Mouse (Mus musculus): ENCODE data around the gene Serpina12. TPM values are rescaled to one million over a fixed set of nuclear protein-coding genes. Genes with fewer than 3 reads are reported as not detected.

The Serpina12 gene
- polyA plus RNA-seq (2012; rRNA removed): 0.07 TPM in 1 of 2 replicates, not detected in the other

DNA sequence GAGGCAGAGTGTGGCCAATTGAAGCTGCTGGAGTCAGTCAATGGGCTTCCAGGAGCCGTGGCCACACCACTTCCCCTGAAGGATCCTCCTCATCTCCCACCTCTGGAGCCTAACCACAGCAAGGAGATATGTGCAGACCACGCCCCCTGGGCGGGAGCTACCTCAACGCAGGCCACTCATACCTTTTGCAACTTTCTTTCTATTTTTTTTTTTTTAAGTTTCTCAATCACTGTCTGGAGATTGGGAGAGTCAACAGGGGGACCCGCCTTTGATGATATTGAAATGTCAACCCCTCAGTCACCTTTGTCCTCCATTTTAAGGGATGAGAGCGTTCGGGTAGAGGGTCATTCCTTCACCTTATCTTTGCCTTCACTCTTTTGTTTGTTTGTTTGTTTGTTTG, at the start of gene Serpina12:
Gene Serpina12 (minus strand): TSS at position 101 of the 400 bp plus-strand sequence.
- no peak for DNase-seq (ENCODE audit: low read depth)

- peak; percentile 90 for DNase-seq (ENCODE audit: low read depth)
Observed at GRCm38 (mm10) chr12:104091303-104091702, 47.1 kb upstream of the Serpina12 start.

DNA sequence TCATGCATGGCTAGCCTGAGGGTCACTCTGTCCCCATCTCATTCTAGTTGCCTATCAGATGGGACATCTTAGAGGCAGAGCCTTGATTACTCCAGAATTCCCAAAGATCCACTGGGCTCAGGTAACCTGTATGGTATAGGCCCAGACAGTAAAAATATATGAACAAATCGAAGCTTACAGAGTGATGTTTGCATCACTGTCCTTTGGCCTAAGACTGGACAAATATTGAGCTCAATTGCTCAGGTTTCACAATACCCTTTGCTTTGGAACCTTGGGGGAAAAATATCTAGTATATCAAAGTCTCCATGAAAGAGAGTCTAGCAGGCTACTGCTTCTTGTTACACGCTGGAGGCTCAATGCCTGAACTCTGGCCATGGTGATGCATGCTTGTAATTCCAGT, 45.9 kb upstream of the Serpina12 start:
- no peak for DNase-seq (ENCODE audit: low read depth)

DNA sequence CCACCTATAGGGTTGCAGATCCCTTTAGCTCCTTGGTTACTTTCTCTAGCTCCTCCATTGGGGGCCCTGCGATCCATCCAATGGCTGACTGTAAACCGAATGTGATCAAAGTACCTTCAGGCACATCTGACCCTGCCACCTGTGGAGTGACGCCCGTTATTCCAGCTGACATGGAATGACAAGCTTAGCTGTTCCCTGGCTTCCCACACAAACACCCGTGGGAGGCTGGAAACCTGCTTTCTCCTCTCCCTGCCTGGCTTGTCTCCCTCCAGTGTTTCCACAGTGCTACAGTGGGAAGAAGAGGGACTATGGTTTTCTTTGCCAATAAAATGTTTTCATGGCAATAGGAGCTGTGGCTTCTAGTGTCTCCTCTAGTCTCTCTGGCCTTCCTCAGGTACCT, 28.0 kb upstream of the Serpina12 start:
- no peak for DNase-seq (ENCODE audit: low read depth)

DNA sequence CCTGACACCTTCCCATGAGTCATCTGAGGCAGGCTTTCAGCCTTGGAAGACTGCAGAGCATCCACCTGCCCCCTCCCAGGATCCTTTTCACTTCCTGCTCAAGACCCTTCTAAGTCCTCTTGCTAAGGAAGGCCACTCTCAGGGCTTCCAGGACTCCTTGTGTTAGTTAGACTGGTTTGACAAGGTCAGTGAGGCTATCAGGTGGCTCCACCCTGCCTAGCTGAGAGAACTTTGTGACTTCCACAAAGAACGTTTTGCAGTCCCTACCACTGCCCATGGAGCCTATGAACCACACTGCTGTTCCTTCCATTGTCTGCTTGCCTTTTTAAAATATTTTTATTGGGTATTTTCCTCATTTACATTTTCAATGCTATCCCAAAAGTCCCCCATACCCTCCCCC, 27.5 kb upstream of the Serpina12 start:
- no peak for DNase-seq (ENCODE audit: low read depth)

DNA sequence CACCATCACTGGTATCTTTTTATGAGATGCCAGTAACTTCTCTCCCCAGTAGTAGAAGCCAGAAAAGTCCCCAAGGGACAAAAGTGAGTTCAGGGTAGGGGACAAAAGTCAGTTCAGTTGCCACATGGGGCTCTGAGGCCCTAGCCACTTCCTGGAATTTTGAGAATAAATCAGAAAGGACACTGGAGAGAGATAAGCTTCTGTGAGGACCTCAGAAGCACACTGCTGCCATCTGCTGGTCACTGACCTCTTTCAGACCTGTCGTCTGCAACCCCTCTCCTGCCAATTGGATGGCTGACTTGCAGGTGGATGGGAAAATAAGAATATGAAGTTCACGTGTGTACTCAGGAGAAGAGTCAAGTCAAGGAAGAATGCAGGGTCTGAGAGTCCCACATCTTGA, 25.4 kb upstream of the Serpina12 start:
- no peak for DNase-seq (ENCODE audit: low read depth)

- DNase-seq (ENCODE audit: low read depth): no peak
Observed at GRCm38 (mm10) chr12:104067549-104067948, 23.3 kb upstream of the Serpina12 start.

GRCm38 (mm10) chr12:104066241-104066640, 22.0 kb upstream of the Serpina12 start:
- no peak for DNase-seq (ENCODE audit: low read depth)

DNA sequence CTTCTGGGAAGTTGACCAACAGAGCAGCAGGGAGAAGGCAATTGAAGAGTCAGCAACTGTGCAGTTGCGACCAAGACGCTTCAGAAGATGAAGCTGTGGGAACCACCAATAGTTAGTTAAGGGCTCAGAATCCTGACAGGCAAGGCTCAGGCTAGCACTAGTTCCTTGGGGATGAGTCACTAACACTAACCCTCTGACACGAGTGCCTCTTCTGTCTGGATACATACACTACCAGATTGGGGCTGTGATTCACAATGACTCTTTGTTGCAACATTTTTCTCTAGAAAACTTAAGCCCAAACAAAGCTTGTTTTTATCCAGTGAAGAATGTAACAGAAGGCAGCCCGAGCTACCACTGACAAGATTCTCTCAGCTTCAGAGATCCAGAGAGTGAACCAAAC, 20.8 kb upstream of the Serpina12 start:
- DNase-seq (ENCODE audit: low read depth): no peak

DNA sequence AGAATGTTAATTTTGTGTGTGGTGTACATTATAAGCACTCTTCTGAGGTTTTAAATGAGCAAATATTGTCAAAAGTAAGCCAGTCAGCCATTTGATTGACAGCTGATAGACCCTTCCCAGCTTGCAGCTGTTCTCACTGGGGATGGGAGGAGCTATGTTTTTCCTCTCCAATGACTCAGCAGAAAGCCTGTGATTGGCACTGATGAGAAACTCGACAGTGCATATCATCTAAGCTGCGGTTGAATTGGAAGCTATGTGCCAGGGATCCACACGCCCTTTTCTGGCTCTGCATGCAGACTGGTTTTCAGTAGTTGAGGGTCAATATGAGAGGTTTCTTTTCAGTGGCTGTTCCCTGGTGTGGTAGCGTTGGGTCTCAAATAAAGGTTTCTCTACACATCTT, 20.3 kb upstream of the Serpina12 start:
- DNase-seq (ENCODE audit: low read depth): no peak

DNA sequence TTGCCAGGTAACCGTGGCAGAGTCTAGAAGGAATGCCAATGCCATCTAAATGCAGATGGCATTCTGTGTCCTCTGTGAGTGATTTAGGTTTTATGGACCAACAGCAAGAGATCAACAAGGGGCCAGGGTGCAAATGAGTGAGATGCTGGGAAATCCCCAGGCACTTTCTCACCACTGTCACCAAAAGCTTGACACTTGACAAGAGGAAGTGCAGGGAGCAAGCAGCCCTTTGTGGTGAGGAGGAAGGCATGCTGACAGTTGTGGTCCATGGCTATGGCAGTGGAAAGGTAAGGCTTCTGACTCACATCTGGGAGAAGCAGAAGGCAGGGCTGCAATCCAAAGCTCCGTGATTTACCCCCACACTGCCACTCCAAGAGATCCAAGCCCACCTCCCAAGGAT, 17.6 kb upstream of the Serpina12 start:
- no peak for DNase-seq (ENCODE audit: low read depth)

- DNase-seq (ENCODE audit: low read depth): no peak
Observed at GRCm38 (mm10) chr12:104060126-104060525, 15.9 kb upstream of the Serpina12 start.

DNA sequence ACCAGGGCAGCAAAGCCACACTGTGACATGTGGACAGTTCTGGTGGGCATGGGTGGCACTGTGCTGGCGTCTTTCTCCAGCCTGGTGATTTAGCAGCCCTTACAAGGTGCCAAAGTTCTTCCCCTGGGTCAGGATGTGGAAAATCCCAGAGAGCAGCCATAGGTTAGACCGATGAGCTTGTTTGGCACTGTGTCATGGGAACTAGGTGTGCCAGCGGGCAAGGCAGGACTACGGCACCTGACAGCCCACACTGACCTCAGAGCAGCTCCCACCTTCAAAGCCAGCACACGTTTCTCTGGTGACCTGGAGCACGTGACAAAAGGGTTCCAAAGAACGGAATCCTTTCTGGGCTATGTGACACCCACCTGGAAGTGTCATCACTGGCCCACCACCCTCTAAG, 13.3 kb upstream of the Serpina12 start:
- no peak for DNase-seq (ENCODE audit: low read depth)

DNA sequence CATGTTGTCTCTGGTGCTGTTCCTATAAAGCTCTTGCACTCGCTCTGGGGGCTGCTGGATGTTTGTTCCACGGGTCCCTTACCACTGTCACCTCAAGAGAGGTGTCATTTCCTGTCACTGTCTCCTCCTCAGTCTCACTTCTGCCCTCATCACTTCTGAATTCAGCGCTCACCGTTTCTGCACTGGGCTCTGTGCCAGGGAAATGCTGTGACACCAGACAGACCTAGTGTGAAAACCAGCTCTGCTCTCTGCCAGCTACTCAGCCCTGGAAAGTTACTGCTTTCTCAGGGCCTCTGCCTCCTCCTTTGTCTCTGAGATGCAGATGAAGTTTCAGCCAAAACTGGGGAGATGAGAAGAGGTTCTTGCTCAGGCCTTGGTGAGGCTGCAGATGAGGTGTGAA, 12.8 kb upstream of the Serpina12 start:
- no peak for DNase-seq (ENCODE audit: low read depth)

DNA sequence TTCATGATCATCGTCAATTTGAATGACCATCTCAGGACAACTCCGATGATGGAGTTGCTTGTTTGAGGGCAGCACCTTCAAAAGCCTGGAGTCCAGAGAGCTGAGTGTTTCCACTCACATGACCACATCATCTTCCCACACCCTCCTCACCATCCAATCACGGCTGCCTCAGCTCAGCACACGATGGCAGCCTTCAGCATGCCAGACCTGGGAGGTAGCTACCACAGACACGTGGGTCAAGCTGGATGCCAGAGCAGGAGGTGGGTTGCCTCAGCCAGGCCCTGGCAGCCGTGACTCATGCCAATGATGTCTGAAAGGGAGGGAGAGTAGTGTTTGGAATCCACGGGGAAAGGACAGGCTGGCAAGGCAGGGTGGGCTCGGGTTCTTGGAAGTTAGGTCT, 11.5 kb upstream of the Serpina12 start:
- no peak for DNase-seq (ENCODE audit: low read depth)

GRCm38 (mm10) chr12:104053995-104054394, 9.8 kb upstream of the Serpina12 start:
- no peak for DNase-seq (ENCODE audit: low read depth)

DNA sequence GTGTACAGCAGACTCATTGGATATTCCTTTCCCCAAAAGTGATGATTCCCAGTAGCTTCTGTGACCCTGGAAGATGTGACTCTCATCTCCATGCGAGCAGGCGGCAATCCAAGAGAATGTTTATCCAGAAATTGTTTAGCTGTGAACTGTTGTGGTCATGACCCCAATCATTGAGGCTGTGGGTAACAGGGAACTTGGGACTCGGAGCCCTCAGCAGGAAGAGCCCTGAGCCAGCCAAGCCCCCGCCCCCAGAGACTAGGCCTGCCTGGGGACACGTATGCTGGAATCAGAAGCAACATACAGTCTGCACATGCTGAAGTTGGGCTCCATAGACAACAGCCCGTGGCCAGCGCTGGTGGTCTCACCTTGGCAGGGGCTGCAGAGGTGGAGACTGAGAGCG, 1.5 kb upstream of the Serpina12 start:
- DNase-seq (ENCODE audit: low read depth): no peak

DNA sequence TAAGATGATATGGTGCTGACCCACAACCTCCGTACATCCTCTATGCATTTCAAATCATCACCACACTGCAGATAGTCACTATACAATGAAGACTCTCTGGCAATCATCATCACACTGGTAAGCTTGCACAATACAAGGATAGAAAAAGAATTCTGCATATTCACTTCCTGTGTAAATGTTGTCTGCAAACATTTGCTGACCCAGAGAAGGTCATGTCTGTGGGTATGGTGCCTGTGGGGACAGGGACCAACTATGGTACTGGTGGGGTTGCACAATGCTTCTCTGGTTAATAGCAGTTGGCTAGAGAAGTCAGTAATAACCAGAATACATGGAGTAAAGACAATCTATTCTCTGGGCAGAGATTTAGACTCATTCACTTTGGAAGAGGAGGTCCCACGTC, 1.5 kb downstream of the Serpina12 start:
- DNase-seq (ENCODE audit: low read depth): no peak

DNA sequence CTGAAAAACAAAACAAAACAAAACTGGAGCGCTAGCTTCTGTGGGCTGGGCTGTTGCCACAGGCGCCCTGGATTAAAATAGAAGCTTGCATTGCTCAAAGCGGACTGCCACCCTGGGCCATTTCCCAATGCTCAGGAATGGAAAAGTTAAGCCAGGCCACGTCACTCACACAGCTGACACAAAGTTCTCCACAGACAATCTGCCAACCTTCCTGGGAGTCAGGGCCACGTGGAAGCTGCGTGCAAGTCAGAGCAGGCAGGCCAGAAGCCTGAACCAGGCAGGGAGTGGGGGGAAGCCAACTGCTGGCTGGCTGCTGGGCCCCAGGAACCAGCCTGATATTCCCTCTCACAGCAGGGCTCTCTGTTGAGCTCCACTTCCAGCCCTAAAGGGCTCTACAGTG, 2.8 kb downstream of the Serpina12 start:
- DNase-seq (ENCODE audit: low read depth): peak; percentile 86

- DNase-seq (ENCODE audit: low read depth): no peak
Observed at GRCm38 (mm10) chr12:104038181-104038580, 6.1 kb downstream of the Serpina12 start.

DNA sequence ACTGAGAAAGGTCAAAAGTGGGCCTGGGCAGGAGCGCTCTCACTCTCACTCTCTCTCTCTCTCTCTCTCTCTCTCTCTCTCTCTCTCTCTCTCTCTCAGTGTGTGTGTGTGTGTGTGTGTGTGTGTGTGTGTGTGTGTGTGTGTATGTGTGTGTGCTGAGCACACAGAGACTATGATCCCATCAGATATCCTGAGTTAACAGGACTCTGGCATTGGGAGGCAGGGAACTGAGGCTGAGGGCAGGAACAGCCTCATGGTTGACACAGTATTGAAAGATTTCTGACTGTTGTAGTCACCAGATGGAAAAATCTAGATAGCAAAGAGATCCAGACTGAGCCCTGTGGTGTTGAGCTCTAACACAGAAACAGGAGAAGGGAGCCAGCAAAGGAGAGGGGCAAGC, 10.5 kb downstream of the Serpina12 start:
- DNase-seq (ENCODE audit: low read depth): no peak

- no peak for DNase-seq (ENCODE audit: low read depth)
Observed at GRCm38 (mm10) chr12:104029986-104030385, 14.3 kb downstream of the Serpina12 start.

- no peak for DNase-seq (ENCODE audit: low read depth)
Observed at GRCm38 (mm10) chr12:104015280-104015679, 29.0 kb downstream of the Serpina12 start.

DNA sequence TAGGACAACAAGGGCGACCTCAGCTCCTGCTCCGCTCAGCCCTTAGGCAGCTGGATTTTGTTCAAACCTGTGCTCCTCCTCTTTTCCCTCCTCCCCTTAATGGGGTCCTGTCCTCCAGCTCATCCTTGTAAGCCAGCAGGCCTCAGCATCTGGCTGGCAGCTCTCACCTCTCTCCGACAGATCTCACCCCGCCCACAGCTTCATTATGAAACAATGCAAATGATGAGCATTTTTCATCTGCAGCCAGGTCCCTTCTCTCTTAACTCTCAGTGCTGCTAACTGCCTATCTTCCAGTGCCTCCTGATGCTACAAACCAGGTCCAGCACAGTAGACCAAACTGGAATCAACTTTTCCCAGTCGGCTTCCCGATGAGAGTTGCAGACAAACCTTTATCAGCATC, 30.6 kb downstream of the Serpina12 start, which contains the start of gene Serpina9:
Gene Serpina9 (minus strand): TSS at position 136 of the 400 bp plus-strand sequence.
- no peak for DNase-seq (ENCODE audit: low read depth)

DNA sequence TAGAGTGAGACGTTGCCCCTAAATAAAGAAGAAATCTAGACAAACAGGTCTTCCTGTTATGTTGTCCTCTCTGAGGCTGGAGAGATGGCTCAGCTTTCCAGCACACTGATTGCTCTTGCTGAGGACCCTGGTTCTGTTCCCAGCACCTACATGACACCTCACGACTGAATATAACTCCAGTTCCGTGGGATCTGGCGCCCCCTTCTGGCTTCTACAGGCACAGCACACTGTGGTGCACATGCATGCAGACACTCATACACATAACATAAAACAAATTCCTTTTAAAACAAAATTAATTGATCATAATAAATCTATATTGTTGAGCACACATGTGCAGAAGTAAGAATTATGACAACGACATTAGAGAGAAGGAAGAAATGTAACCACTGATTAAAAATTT, 39.6 kb downstream of the Serpina12 start:
- DNase-seq (ENCODE audit: low read depth): no peak

All from gonadal fat pad, adult 2 months (tissue).